Mouse (Mus musculus): ENCODE data around the gene U2af1l4. TPM values are rescaled to one million over a fixed set of nuclear protein-coding genes. Genes with fewer than 3 reads are reported as not detected.

The U2af1l4 gene
- polyA plus RNA-seq, 1 experiment from 2014 or later, result 94.1 TPM

DNA sequence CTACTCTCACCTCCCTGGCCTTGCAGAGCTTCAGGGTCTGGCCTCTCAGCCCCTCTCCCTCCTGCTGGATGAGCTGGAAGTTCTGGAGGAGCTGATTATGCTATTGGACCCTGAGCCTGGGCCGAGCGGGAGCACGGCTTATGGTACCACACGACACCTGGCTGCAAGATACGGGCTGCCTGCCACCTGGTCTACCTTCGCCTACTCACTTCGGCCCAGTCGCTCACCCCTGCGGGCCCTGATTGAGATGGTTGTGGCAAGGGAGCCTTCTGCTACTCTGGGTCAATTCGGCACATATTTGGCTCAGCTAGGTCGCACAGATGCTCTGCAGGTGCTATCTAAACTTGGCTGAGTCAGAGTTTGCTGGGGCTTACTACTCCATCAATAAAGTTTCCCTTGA is 4.5 kb downstream of the U2af1l4 start:
- H3K9me3 ChIP-seq, result no peaks in the 10 kb centered on the region
- H3K4me3 ChIP-seq, result no peak overlapping the region
- no peaks in the 10 kb centered on the region for H3K27me3 ChIP-seq
- no peak overlapping the region for H3K27ac ChIP-seq
- peaks cover 7% of the 10 kb centered on the region for H3K4me1 ChIP-seq
- 81% methylated on average over 11 of the region's 11 CpGs for WGBS
- ATAC-seq (ENCODE audit: insufficient number of reproducible peaks, insufficient read depth, low FRiP score, low TSS enrichment), result no peak
- H3K4me2 ChIP-seq (replicated peaks), result no peak overlapping the region
- H3K36me3 ChIP-seq, result peaks cover 67% of the 10 kb centered on the region
- H3K9ac ChIP-seq, result no peak overlapping the region

DNA sequence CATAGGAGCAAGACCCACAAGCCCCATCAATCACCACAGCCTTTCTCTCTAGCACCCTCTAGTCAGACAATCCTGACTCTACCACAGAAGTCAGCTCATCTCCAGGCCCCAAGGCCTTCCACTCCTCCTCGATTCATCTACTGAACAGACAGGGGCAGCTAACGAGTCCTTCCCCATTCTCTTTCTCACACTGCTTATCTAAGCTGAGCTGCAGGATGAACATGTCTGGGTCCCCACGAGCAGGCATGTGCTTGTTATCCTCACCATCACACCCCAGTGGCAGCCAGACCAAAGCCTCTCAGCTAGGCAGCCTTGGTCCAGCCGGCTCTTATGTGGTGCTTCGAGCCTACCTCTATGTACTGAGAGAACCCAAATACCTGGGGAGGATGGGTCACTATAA is 9.3 kb downstream of the U2af1l4 start:
- Histone ChIP-seq H3K4me1 (no peaks in the 10 kb centered on the region), H3K27ac (no peak overlapping the region), H3K4me2 (replicated peaks) (no peak overlapping the region), H3K27me3 (no peaks in the 10 kb centered on the region), H3K9me3 (no peaks in the 10 kb centered on the region), H3K4me3 (no peak overlapping the region), H3K9ac (no peak overlapping the region), H3K36me3 (peaks cover 92% of the 10 kb centered on the region)
- ATAC-seq (ENCODE audit: insufficient number of reproducible peaks, insufficient read depth, low FRiP score, low TSS enrichment), result no peak
- 87% methylated on average over 5 of the region's 5 CpGs for WGBS

DNA sequence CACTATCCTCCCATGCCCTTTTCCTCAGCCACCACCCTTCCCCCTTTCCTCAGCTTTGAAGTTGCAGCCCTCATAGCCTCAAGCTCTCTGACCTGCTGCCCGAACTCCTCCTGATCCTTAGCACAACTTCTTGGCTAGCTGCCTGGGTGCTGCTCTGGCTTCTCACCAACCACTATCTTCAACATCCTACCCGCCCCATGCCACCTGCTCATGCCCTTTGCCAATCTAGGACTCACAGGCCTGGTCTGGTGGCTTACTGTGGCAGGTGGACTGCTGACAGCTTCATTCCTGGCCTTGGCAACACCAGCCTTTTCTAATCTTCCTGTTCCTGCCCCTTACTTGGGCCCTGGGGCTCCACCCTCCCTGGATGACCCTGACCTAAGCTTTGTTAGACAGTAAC is 9.9 kb downstream of the U2af1l4 start:
- no peaks in the 10 kb centered on the region for H3K4me1 ChIP-seq
- H3K4me2 ChIP-seq (replicated peaks), result no peak overlapping the region
- no peaks in the 10 kb centered on the region for H3K27me3 ChIP-seq
- 77% methylated on average over 2 of the region's 2 CpGs for WGBS
- H3K9ac ChIP-seq, result no peak overlapping the region
- no peaks in the 10 kb centered on the region for H3K9me3 ChIP-seq
- H3K36me3 ChIP-seq, result peaks cover 94% of the 10 kb centered on the region
- ATAC-seq (ENCODE audit: insufficient number of reproducible peaks, insufficient read depth, low FRiP score, low TSS enrichment), result no peak
- no peak overlapping the region for H3K27ac ChIP-seq
- no peak overlapping the region for H3K4me3 ChIP-seq

DNA sequence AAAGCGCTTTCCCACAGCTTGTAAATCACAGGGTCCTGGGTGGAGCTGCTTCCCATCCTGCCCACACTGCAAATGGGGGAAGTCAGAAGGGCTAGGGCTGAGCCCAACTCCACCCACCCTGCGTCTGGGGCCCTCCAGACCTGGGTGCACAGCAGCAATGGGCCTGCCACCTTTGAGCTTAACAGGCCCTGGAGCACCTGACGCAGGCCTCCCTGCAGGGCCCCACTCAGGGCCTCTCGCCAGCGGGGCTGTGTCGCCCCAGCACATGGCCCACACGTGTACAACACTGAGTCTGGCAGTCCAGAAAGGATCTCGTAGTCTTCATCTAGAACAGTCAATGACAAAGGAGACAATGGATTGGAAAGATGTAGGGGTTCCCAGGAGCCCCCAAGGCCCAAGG is 16.8 kb downstream of the U2af1l4 start:
- ATAC-seq (ENCODE audit: insufficient number of reproducible peaks, insufficient read depth, low FRiP score, low TSS enrichment), result no peak
- H3K9me3 ChIP-seq, result no peaks in the 10 kb centered on the region
- H3K36me3 ChIP-seq, result peaks cover 97% of the 10 kb centered on the region
- no peak overlapping the region for H3K4me2 ChIP-seq (replicated peaks)
- no peaks in the 10 kb centered on the region for H3K27me3 ChIP-seq
- no peak overlapping the region for H3K9ac ChIP-seq
- H3K27ac ChIP-seq, result no peak overlapping the region
- H3K4me1 ChIP-seq, result no peaks in the 10 kb centered on the region
- no peak overlapping the region for H3K4me3 ChIP-seq
- 96% methylated on average over 8 of the region's 8 CpGs for WGBS

DNA sequence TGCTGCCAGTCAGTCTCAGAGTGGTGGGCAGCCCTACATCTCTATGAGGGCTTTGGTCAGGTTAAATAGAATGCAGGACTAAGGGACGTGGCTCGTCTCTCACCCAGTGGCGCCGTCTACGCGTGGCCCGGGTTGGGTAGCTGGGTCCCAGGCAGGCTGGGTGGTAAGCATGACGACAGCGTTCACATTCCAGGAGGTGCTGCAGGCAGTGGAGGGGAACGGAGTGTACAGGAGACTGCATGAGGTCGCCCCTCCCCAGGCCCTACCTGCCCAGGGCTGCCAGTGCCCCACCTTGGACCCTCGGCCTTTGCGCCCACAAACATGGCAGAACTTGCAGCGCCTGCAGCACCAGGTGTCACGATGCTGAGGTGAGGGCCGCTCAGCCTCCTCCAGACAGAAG is 18.4 kb downstream of the U2af1l4 start:
- H3K36me3 ChIP-seq, result peaks cover 97% of the 10 kb centered on the region
- WGBS, result 94% methylated on average over 16 of the region's 16 CpGs
- no peaks in the 10 kb centered on the region for H3K9me3 ChIP-seq
- H3K4me3 ChIP-seq, result no peak overlapping the region
- no peak overlapping the region for H3K9ac ChIP-seq
- ATAC-seq (ENCODE audit: insufficient number of reproducible peaks, insufficient read depth, low FRiP score, low TSS enrichment), result no peak
- no peaks in the 10 kb centered on the region for H3K4me1 ChIP-seq
- H3K27me3 ChIP-seq, result no peaks in the 10 kb centered on the region
- no peak overlapping the region for H3K4me2 ChIP-seq (replicated peaks)
- H3K27ac ChIP-seq, result no peak overlapping the region

DNA sequence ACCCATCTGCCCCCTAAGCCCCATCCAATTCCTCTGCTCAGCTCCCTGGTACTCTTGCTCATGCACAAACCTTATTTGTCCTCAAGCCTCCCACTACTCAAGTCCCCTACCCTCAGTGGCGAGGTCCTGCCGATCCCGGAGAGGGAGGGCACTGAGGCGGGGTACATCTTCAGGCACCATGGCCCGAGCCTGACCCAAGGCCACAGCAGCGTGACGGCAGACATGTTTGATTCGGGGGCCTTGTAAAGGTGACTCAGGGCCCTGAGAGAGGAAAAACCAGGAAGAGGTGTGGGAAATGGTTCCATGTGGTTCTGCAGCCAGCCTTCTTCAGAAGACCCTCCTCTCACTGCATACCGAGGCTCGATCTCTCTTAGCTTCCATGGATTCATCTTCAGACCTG is 21.2 kb downstream of the U2af1l4 start:
- H3K9ac ChIP-seq, result no peak overlapping the region
- H3K9me3 ChIP-seq, result no peaks in the 10 kb centered on the region
- no peak overlapping the region for H3K27ac ChIP-seq
- H3K27me3 ChIP-seq, result no peaks in the 10 kb centered on the region
- 91% methylated on average over 10 of the region's 10 CpGs for WGBS
- no peak overlapping the region for H3K4me2 ChIP-seq (replicated peaks)
- peaks cover 11% of the 10 kb centered on the region for H3K4me1 ChIP-seq
- peaks cover 72% of the 10 kb centered on the region for H3K36me3 ChIP-seq
- ATAC-seq (ENCODE audit: insufficient number of reproducible peaks, insufficient read depth, low FRiP score, low TSS enrichment), result no peak
- no peak overlapping the region for H3K4me3 ChIP-seq

DNA sequence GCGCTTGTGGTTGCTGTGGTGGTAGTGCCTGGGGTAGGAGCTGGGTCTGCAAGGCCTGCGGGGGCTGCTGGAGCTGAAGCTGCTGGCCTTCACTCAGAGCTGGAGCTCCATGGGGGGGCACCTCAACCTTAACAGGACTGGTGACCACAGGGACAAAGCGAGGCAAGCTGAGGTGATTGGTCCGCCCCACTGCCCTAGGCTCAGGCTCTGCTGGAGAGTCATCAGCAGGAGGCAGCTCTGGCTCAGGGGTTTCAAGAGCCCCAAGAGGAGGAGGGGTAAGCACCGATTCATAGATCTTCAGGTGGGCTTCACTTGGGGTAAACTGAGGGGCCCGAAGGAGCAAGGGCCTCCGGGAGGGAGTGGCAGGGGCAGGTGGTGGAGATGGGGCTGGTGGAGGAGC is 22.1 kb downstream of the U2af1l4 start:
- peaks cover 64% of the 10 kb centered on the region for H3K36me3 ChIP-seq
- 94% methylated on average over 7 of the region's 7 CpGs for WGBS
- H3K9me3 ChIP-seq, result no peaks in the 10 kb centered on the region
- no peak overlapping the region for H3K9ac ChIP-seq
- H3K4me1 ChIP-seq, result peaks cover 17% of the 10 kb centered on the region
- H3K4me3 ChIP-seq, result no peak overlapping the region
- no peaks in the 10 kb centered on the region for H3K27me3 ChIP-seq
- H3K4me2 ChIP-seq (replicated peaks), result no peak overlapping the region
- H3K27ac ChIP-seq, result no peak overlapping the region
- ATAC-seq (ENCODE audit: insufficient number of reproducible peaks, insufficient read depth, low FRiP score, low TSS enrichment), result no peak

DNA sequence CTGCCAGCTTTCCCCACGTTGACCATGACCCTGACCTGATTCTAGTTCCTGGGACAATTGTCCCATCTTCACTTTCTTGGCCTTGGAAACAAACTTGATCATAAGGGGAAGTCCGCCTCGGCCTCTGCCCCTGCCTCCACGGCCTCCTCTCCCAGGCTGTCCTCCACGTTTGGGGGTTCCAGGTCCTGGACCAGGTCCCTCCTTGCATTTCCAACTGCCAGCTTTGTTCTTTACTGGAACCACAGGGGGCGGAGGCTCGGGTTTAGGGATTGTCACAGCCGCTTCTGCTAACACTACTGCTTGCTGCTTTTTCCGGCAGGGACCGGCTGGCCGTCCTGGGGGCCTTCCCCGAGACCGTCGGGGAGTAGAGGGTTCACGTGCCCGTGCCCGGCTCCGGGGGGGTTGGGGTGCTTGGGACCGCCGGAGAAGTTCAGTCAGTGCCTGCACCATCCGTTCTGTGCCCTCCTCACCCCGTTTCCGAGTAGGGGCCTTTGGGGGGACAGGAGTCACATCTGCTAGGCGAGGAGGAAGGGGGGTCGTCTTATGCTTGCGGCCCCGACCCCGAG is 23.4 kb downstream of the U2af1l4 start:
- Histone ChIP-seq H3K4me2 (replicated peaks) (peak overlapping the region; percentile 83), H3K4me3 (peak overlapping the region; percentile 99; the same call in 1 of the 2 replicates), H3K36me3 (peaks cover 51% of the 10 kb centered on the region), H3K9ac (peak overlapping the region; percentile 99; the same call in 1 of the 2 replicates), H3K27ac (no peak overlapping the region), H3K9me3 (no peaks in the 10 kb centered on the region), H3K4me1 (peaks cover 19% of the 10 kb centered on the region), H3K27me3 (no peaks in the 10 kb centered on the region)
- no peak for ATAC-seq (ENCODE audit: insufficient number of reproducible peaks, insufficient read depth, low FRiP score, low TSS enrichment)
- WGBS, result 86% methylated on average over 28 of the region's 28 CpGs

DNA sequence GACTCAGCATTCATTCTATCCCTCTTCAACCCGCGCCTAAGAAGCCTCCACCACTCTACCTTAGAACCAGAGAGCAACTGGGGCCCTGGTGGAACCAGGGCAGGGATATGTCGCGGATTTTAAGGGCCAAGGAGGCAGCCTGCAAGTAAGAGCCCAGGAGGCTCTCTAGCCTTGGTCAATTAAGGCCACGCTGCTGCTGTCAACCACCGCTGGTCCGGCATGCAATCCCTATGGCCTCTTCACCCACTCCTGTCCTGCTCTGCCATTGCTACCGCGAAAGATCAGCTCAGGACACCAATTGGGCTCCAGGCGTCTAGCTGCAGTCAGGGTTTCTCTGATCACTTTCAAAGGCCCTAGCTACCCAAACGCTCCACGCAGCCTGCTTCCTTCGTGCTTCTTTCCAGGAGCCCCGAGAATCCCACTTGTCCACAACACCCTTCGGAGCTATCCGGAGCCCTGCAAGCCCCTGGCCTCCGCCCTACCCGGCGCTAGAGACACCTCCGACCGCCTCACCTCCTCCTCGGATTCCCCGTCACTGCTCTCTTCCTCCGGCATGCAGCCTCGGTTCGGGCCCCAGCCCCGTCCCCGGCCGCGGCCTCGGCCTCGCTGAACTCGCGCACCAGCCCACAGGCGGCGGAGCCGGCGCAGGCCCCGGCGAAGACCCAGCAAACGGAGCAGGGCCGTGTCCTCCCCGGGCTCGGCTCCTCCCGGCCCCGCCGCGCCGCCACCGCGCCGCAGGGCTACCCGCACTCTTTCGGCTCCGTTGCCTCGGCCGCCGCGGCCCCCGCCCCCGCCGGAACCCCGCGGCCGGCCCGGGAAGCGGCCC is 25.0 kb downstream of the U2af1l4 start:
- H3K4me2 ChIP-seq (replicated peaks), result peak overlapping the region; percentile 83
- H3K27ac ChIP-seq, result peak overlapping the region; percentile 93
- H3K9ac ChIP-seq, result peak overlapping the region; percentile 99
- peaks cover 19% of the 10 kb centered on the region for H3K4me1 ChIP-seq
- H3K4me3 ChIP-seq, result peak overlapping the region; percentile 99
- no peaks in the 10 kb centered on the region for H3K27me3 ChIP-seq
- peaks cover 36% of the 10 kb centered on the region for H3K36me3 ChIP-seq
- no peaks in the 10 kb centered on the region for H3K9me3 ChIP-seq
- WGBS, result under 1% methylated on average over 60 of the region's 67 CpGs
- peak; percentile 14 for ATAC-seq (ENCODE audit: insufficient number of reproducible peaks, insufficient read depth, low FRiP score, low TSS enrichment)

DNA sequence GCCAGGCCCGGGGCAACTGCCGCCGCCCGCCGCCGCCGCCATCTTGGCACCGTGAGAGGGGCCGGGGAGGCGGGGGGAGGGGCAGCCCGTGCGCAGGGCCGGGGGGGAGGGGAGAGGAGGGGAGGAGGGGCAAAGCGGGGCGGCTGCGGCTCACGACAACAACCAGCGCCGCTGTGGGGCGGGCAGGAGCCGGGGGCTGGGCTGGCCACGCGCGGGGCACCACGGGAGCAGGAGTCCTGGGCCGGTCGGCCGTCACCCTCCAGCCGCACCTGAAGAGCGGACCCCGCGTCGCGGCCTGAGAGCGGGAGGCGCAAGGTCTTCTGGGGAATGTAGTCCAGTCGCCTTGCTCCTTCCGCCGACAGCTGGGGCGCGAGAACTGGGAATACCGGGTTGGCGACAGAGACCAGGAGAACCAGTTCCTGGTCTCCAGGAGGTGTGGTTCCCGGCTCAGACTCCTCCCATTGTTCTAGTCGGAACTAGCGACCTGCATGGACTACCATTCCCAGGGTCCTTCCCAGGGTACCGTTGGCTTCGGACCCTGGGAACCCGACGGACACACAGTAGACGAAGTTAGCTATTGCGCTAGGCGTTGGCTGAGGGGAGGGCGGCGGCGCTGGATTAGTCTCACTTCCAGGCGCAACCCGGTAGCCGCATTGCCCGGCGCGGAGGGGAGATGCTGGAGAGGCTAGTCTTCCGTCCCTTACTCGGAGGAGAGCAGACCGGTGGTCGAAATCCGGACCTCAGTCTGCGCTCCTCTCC is 25.8 kb downstream of the U2af1l4 start, which contains the start of gene Kmt2b:
TSS of gene Kmt2b (minus strand) at position 51 of the 759 bp plus-strand sequence.
- H3K27ac ChIP-seq, result peak within 1 kb of the TSS; percentile 93
- H3K36me3 ChIP-seq, result peaks cover 28% of the 10 kb centered on the region
- WGBS, result under 1% methylated on average over 50 of the region's 68 CpGs
- ATAC-seq (ENCODE audit: insufficient number of reproducible peaks, insufficient read depth, low FRiP score, low TSS enrichment), result peak; percentile 97
- no peaks in the 10 kb centered on the region for H3K9me3 ChIP-seq
- H3K27me3 ChIP-seq, result no peaks in the 10 kb centered on the region
- peaks cover 19% of the 10 kb centered on the region for H3K4me1 ChIP-seq
- peak within 1 kb of the TSS; percentile 99 for H3K9ac ChIP-seq
- peak within 1 kb of the TSS; percentile 99 for H3K4me3 ChIP-seq
- H3K4me2 ChIP-seq (replicated peaks), result peak within 1 kb of the TSS; percentile 83

DNA sequence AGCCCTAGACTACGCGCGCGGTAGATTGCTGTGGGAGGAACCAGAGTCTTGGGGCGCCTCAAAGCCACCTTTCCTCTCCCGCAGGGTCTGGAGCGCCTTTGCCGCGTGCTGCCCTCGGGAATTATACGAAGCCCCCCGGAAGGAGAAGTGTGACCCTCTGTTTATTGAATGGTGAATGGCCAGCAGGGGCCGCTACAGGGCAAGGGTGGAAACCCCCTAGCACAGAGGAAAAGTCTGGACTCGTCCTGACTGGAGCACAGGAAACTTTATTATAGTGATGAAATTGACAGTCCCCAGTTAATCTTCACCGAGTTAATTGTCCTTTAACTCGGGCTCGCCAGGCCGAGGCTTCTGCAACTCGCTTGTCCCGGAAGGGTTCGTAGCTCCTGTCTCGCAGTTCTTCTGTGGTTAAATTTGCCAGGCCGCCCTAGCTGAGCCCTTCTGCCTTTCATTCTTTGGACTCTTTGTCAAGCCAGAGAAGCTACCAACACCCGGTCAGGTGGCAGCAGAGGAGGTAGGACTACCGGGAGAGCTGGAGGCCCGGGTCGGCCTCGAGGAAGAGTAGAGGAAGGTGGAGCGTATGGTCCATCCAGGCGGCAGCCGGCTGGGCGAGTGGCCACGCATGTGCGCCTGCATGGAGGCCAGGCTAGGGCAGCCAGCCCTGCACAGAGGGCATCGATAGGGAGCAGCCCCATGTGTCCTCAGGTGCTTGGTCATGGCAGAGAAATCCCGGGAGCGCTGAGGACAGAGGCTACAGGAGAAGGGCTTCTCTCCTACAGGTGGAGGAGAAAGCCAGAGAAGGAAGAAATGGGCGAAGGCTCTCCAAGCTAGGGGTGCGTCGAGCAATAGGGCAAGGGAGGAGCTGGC is 26.6 kb downstream of the U2af1l4 start:
- WGBS, result 29% methylated on average over 40 of the region's 40 CpGs
- peaks cover 19% of the 10 kb centered on the region for H3K4me1 ChIP-seq
- H3K4me3 ChIP-seq, result peak overlapping the region; percentile 99

More for the DNA sequence above, 26.6 kb downstream of the U2af1l4 start:
- peak overlapping the region; percentile 93 for H3K27ac ChIP-seq
- no peaks in the 10 kb centered on the region for H3K9me3 ChIP-seq
- H3K27me3 ChIP-seq, result no peaks in the 10 kb centered on the region
- ATAC-seq (ENCODE audit: insufficient number of reproducible peaks, insufficient read depth, low FRiP score, low TSS enrichment), result peak; percentile 52
- H3K9ac ChIP-seq, result peak overlapping the region; percentile 99
- peak overlapping the region; percentile 83 for H3K4me2 ChIP-seq (replicated peaks)
- H3K36me3 ChIP-seq, result peaks cover 20% of the 10 kb centered on the region

Measured in embryonic facial prominence, embryonic 12.5 days (tissue).